Mouse (Mus musculus) heart, embryonic 13.5 days (tissue): ENCODE data around the gene Mslnl. TPM values are rescaled to one million over a fixed set of nuclear protein-coding genes. Genes with fewer than 3 reads are reported as not detected.

Experiments used
- microRNA-seq: library from miRNA; unstranded; fragments of <30 nt; microRNA quantifications from one replicate; pipeline ENCODE4, GENCODE M21; 2016
- polyA plus RNA-seq: library from polyadenylated mRNA; unstranded; fragments of >200 nt; fragmentation: Nextera tagmentation; extraction: Ambion mirVana; gene quantifications from 2 replicates; pipeline ENCODE4 v1.2.1, GENCODE M21; 2015

Gene Mslnl
- polyA plus RNA-seq, 1 experiment from 2014 or later, result not detected

Small RNAs within 50 kb of the gene (microRNA-seq; reads per million reads assigned to microRNA genes)
- not detected for gene Gm25083
- not detected for gene Mir6966

Other genes starting within 250 kb of the Mslnl start
- 0.28 and 0.33 TPM in 2 replicates for gene Sstr5, start 238.8 kb upstream of the Mslnl start, polyA plus RNA-seq
- gene Sox8, start 165.4 kb upstream of the Mslnl start, polyA plus RNA-seq, result 0.53 and 1.5 TPM in 2 replicates
- 30.2 and 35.7 TPM in 2 replicates for gene Lmf1, start 157.0 kb upstream of the Mslnl start, polyA plus RNA-seq
- 3.2 and 3.4 TPM in 2 replicates for gene Gng13, start 18.9 kb upstream of the Mslnl start, polyA plus RNA-seq
- 18.8 and 20.4 TPM in 2 replicates for gene Chtf18, start 8.6 kb upstream of the Mslnl start, polyA plus RNA-seq
- 13.3 and 13.7 TPM in 2 replicates for gene Rpusd1, start 8.4 kb upstream of the Mslnl start, polyA plus RNA-seq
- gene Msln, start 18.3 kb downstream of the Mslnl start, polyA plus RNA-seq, result 28.7 and 32.4 TPM in 2 replicates
- gene Narfl, start 37.7 kb downstream of the Mslnl start, polyA plus RNA-seq, result 27.1 and 30.6 TPM in 2 replicates
- gene Haghl, start 49.6 kb downstream of the Mslnl start, polyA plus RNA-seq, result 50.2 and 51.3 TPM in 2 replicates
- 0.09 and 0.17 TPM in 2 replicates for gene Ccdc78, start 50.5 kb downstream of the Mslnl start, polyA plus RNA-seq
- 62.2 and 69.9 TPM in 2 replicates for gene Fam173a, start 56.9 kb downstream of the Mslnl start, polyA plus RNA-seq
- 0.84 TPM in 1 of 2 replicates, not detected in the other for gene AC134908.4, start 59.6 kb downstream of the Mslnl start, polyA plus RNA-seq
- 28.1 and 28.9 TPM in 2 replicates for gene Metrn, start 61.1 kb downstream of the Mslnl start, polyA plus RNA-seq
- gene Fbxl16, start 73.0 kb downstream of the Mslnl start, polyA plus RNA-seq, result 1.0 and 1.1 TPM in 2 replicates
- 14.2 and 15.1 TPM in 2 replicates for gene Wdr24, start 87.6 kb downstream of the Mslnl start, polyA plus RNA-seq
- 36.7 and 37.4 TPM in 2 replicates for gene Jmjd8, start 92.8 kb downstream of the Mslnl start, polyA plus RNA-seq
- gene Stub1, start 97.4 kb downstream of the Mslnl start, polyA plus RNA-seq, result 287 and 324 TPM in 2 replicates
- 0.45 and 0.98 TPM in 2 replicates for gene Rhbdl1, start 101.3 kb downstream of the Mslnl start, polyA plus RNA-seq
- gene Gm20683, start 105.7 kb downstream of the Mslnl start, polyA plus RNA-seq, result 2.3 and 2.4 TPM in 2 replicates
- gene Rhot2, start 108.8 kb downstream of the Mslnl start, polyA plus RNA-seq, result 18.3 and 22.1 TPM in 2 replicates
- 12.3 and 15.1 TPM in 2 replicates for gene Wdr90, start 125.5 kb downstream of the Mslnl start, polyA plus RNA-seq
- 159 and 173 TPM in 2 replicates for gene Mcrip2, start 132.7 kb downstream of the Mslnl start, polyA plus RNA-seq
- gene Mettl26, start 139.0 kb downstream of the Mslnl start, polyA plus RNA-seq, result 35.7 and 43.2 TPM in 2 replicates
- gene Wfikkn1, start 144.8 kb downstream of the Mslnl start, polyA plus RNA-seq, result 0.23 and 0.38 TPM in 2 replicates
- gene Rab40c, start 183.7 kb downstream of the Mslnl start, polyA plus RNA-seq, result 16.1 and 16.4 TPM in 2 replicates
- gene Pigq, start 208.9 kb downstream of the Mslnl start, polyA plus RNA-seq, result 60.4 and 62.1 TPM in 2 replicates
- gene Nhlrc4, start 208.9 kb downstream of the Mslnl start, polyA plus RNA-seq, result 0.06 TPM in 1 of 2 replicates, not detected in the other
- gene A930017K11Rik, start 216.5 kb downstream of the Mslnl start, polyA plus RNA-seq, result 0.13 and 0.15 TPM in 2 replicates
- gene Capn15, start 249.8 kb downstream of the Mslnl start, polyA plus RNA-seq, result 9.3 and 10.6 TPM in 2 replicates